Mouse (Mus musculus) ES-E14 (cell line): Measurements from ENCODE around the gene Paxx. TPM values are rescaled to one million over a fixed set of nuclear protein-coding genes. Genes with fewer than 3 reads are reported as not detected.

Experiments
- DNase-seq: peaks from one replicate; pipeline ENCODE4 v3.0.0-alpha.2; 2013; ENCODE audit warnings: low read depth, low spot score
- H3K27ac ChIP-seq: 2 replicates; pipeline ENCODE4 v1.5.1; 2012; ENCODE audit warnings: low read depth, mild to moderate bottlenecking, low read length, moderate library complexity, mixed read lengths; ENCODE audit not compliant: poor library complexity, insufficient read depth, severe bottlenecking
- H3K36me3 ChIP-seq: 2 replicates; pipeline ENCODE4 v1.6.1; 2012; ENCODE audit warnings: mild to moderate bottlenecking, low read length, moderate library complexity, mixed read lengths; ENCODE audit not compliant: control insufficient read depth, poor library complexity, insufficient read depth, severe bottlenecking
- H3K4me1 ChIP-seq, 2 experiments: fragments of 150-350 bp in 1 of 2; sonication (generic) in 1 of 2; 2 replicates each; pipeline ENCODE4 v1.6.1; 2012; ENCODE audit warnings: low read length in 2 of 2, mild to moderate bottlenecking in 1 of 2, mixed read lengths in 1 of 2; ENCODE audit not compliant: control insufficient read depth in 2 of 2, insufficient read depth in 2 of 2, poor library complexity in 1 of 2
- H3K4me3 ChIP-seq, 2 experiments: fragments of 150-350 bp in 1 of 2; sonication (generic) in 1 of 2; 2 replicates each; pipeline ENCODE4 v1.5.1; 2012; ENCODE audit warnings: low read length in 2 of 2, low read depth in 1 of 2, mild to moderate bottlenecking in 1 of 2, mixed read lengths in 1 of 2; ENCODE audit not compliant: insufficient read depth in 1 of 2, poor library complexity in 1 of 2, severe bottlenecking in 1 of 2
- H3K9ac ChIP-seq: 2 replicates; pipeline ENCODE4 v1.6.1; 2012; ENCODE audit warnings: low read depth, mild to moderate bottlenecking, low read length, mixed read lengths; ENCODE audit not compliant: poor library complexity, insufficient read depth, severe bottlenecking
- H3K9me3 ChIP-seq: fragments of 150-350 bp; sonication (generic); 2 replicates; pipeline ENCODE4 v1.6.1; 2012; ENCODE audit warnings: low read depth, mild to moderate bottlenecking, low read length; ENCODE audit not compliant: control insufficient read depth, insufficient read depth
- CHD2 ChIP-seq: IDR thresholded peaks from 2 replicates; pipeline ENCODE4 v1.6.1; 2014; ENCODE audit warnings: mild to moderate bottlenecking, low read depth, low read length, inconsistent platforms
- HCFC1 ChIP-seq: IDR thresholded peaks from 2 replicates; pipeline ENCODE4 v1.6.1; 2012; ENCODE audit warnings: low read length, inconsistent platforms, borderline replicate concordance; ENCODE audit not compliant: insufficient read depth
- MAFK ChIP-seq: IDR thresholded peaks from 2 replicates; pipeline ENCODE4 v1.6.1; 2014; ENCODE audit warnings: mild to moderate bottlenecking, low read depth, low read length, inconsistent platforms; ENCODE audit not compliant: insufficient read depth
- ZC3H11A ChIP-seq: IDR thresholded peaks from 2 replicates; pipeline ENCODE4 v1.6.1; 2012; ENCODE audit warnings: low read depth, mild to moderate bottlenecking, inconsistent platforms, low read length, borderline replicate concordance
- ZNF384 ChIP-seq: IDR thresholded peaks from 2 replicates; pipeline ENCODE4 v1.6.1; 2012; ENCODE audit warnings: low read depth, low read length, inconsistent platforms
- in situ Hi-C, 2 experiments: fragments of 600-800 bp; cut with MboI; formaldehyde crosslinking; loops; one replicate each; pipeline ENCODE4 v1.15.1; 2025; ENCODE audit warnings: low sequenced_read_pairs in 2 of 2, inconsistent platforms in 1 of 2; ENCODE audit not compliant: unreplicated experiment in 2 of 2
- total RNA-seq: library from RNA; depleted of rRNA; stranded (reverse); fragments of 300-350 nt; gene quantifications from 2 replicates; pipeline ENCODE4 v1.2.3, GENCODE M21; 2012

The Paxx gene
- total RNA-seq, 1 experiment, result 4.8 TPM

GRCm38 (mm10) chr2:25484901-25485647 lies 24.2 kb upstream of the Paxx start:
- Histone ChIP-seq H3K4me1 (no peaks in the 10 kb centered on the region), H3K9ac (no peak overlapping the region), H3K36me3 (no peaks in the 10 kb centered on the region), H3K27ac (no peak overlapping the region), H3K4me3 (no peak overlapping the region), H3K9me3 (no peaks in the 10 kb centered on the region)
- DNase-seq, result no peak
- in situ Hi-C loops, result no loop called here
- TF ChIP-seq HCFC1 (no peak), ZNF384 (no peak), CHD2 (no peak), ZC3H11A (no peak), MAFK (no peak)

- no peak overlapping the region for H3K27ac ChIP-seq
- H3K9ac ChIP-seq, result no peak overlapping the region
- in situ Hi-C loops, result no loop called here
These were observed 22.1 kb upstream of the Paxx start for GRCm38 (mm10) chr2:25482969-25483368.

GRCm38 (mm10) chr2:25480541-25480940 lies 19.6 kb upstream of the Paxx start:
- H3K4me3 ChIP-seq, result no peak overlapping the region
- H3K9ac ChIP-seq, result no peak overlapping the region
- no peaks in the 10 kb centered on the region for H3K4me1 ChIP-seq
- H3K27ac ChIP-seq, result no peak overlapping the region
- no peaks in the 10 kb centered on the region for H3K36me3 ChIP-seq
- no peak for DNase-seq
- TF ChIP-seq ZNF384 (no peak), ZC3H11A (no peak)
- H3K9me3 ChIP-seq, result no peaks in the 10 kb centered on the region
- in situ Hi-C loops, result no loop called here

More at GRCm38 (mm10) chr2:25482969-25483368, 22.1 kb upstream of the Paxx start:
- peak; percentile 54; the same call in 1 of the 2 replicates for TF ChIP-seq ZC3H11A
- TF ChIP-seq CHD2, result no peak
- no peak overlapping the region for H3K4me3 ChIP-seq
- H3K9me3 ChIP-seq, result no peaks in the 10 kb centered on the region
- no peaks in the 10 kb centered on the region for H3K36me3 ChIP-seq
- no peaks in the 10 kb centered on the region for H3K4me1 ChIP-seq
- no peak for DNase-seq

- no peaks in the 10 kb centered on the region for H3K4me1 ChIP-seq
- no peak for DNase-seq
- in situ Hi-C loops, result no loop called here
These were observed 18.8 kb upstream of the Paxx start for GRCm38 (mm10) chr2:25479551-25480311.

More at GRCm38 (mm10) chr2:25479551-25480311, 18.8 kb upstream of the Paxx start:
- H3K9me3 ChIP-seq, result no peaks in the 10 kb centered on the region
- no peaks in the 10 kb centered on the region for H3K36me3 ChIP-seq
- no peak overlapping the region for H3K9ac ChIP-seq
- no peak overlapping the region for H3K4me3 ChIP-seq
- H3K27ac ChIP-seq, result no peak overlapping the region
- TF ChIP-seq CHD2 (no peak), ZNF384 (no peak), MAFK (no peak), HCFC1 (no peak), ZC3H11A (no peak)
